Mouse (Mus musculus) embryonic fibroblast, embryonic 13.5 days (primary cell): ENCODE measurements around the gene Fstl3.

Source experiments
- CTCF ChIP-seq: IDR thresholded peaks from 2 replicates; pipeline ENCODE4 v1.5.1; 2011; ENCODE audit warnings: mild to moderate bottlenecking, control low read depth, low read length, moderate library complexity, borderline replicate concordance; ENCODE audit not compliant: insufficient read depth
- POLR2A ChIP-seq: IDR thresholded peaks from 2 replicates; pipeline ENCODE4 v1.6.1; 2011; ENCODE audit warnings: low read depth, mild to moderate bottlenecking, control low read depth, low read length, moderate library complexity

DNA sequence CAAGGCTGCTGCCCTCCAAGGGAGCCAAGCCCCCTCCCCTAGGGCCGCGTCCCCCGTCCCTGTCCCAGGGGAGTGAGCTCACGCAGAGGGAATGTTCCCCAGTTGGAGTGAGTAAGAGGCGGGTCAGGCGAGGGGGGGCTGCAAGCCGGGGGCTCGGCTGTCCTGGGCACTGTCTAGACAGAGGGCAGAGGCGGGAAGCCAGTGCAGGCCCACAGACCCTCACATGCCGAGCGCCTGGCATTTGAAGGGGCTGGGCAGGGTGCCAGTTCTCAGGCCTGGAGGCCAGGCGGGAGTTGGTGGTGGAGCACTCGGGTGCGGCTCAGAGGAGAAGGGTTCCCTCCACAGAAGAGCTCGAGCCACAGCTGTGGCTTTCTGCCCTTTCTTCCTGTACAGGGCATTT lies 934 bp downstream of the Fstl3 start:
- no peak for TF ChIP-seq CTCF
- TF ChIP-seq POLR2A, result no peak
